18 mouse cellular contexts compared by ENCODE assay signal in the genomic region with DNA sequence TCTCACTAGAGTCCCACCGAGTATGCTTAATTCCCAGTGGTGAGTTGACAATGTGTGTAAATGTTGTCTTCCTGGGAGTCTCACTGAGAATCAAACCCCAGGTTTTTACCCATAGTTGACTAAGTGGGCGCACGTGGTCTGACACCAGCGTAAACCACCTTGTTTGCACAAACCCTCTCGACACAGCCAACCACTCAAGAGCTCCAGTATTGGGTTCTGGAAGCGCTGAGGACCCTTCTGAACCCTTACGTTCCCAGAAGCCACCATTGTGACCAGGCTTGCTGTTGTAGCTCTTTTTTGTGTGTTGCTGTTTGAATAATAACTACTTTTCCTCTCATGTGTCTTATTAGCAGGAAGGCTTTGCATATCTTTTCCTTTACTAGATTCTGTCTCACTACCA.
"Had no signal": no experiment of that assay in that cellular context is flagged by ENCODE, and none has a peak within 500 bp of the region (broad histone marks: within the 10 kb centered on the region; RNA-seq: fewer than 3 reads in every experiment).

No protein-coding gene starts in this region.

- H3K36me3 ChIP-seq: liver, embryonic 12.5 days; lung, embryonic 15.5 days; midbrain, embryonic 12.5 days; neural tube, embryonic 13.5 days; neural tube, embryonic 15.5 days had no signal

- H3K27me3 ChIP-seq: liver, embryonic 12.5 days; lung, embryonic 15.5 days; midbrain, embryonic 12.5 days; neural tube, embryonic 13.5 days; neural tube, embryonic 15.5 days had no signal

- H3K4me2 ChIP-seq: liver, embryonic 12.5 days; lung, embryonic 15.5 days; midbrain, embryonic 12.5 days; neural tube, embryonic 13.5 days; neural tube, embryonic 15.5 days had no signal

- H3K9ac ChIP-seq: liver, embryonic 12.5 days; liver, embryonic 14.5 days; lung, embryonic 15.5 days; midbrain, embryonic 12.5 days; neural tube, embryonic 13.5 days; neural tube, embryonic 15.5 days had no signal

- H3K27ac ChIP-seq: liver, embryonic 12.5 days; liver, embryonic 14.5 days; lung, embryonic 15.5 days; midbrain, embryonic 10.5 days; midbrain, embryonic 12.5 days; neural tube, embryonic 13.5 days; neural tube, embryonic 15.5 days had no signal

- H3K9me3 ChIP-seq: liver, embryonic 12.5 days; lung, embryonic 15.5 days; midbrain, embryonic 10.5 days; midbrain, embryonic 12.5 days; neural tube, embryonic 13.5 days; neural tube, embryonic 15.5 days had no signal

- H3K4me3 ChIP-seq: liver, embryonic 12.5 days; lung, embryonic 15.5 days; midbrain, embryonic 10.5 days; midbrain, embryonic 12.5 days; myocyte; neural tube, embryonic 13.5 days; neural tube, embryonic 15.5 days had no signal

- ATAC-seq: liver, embryonic 12.5 days; midbrain, embryonic 16.5 days had no signal

- DNase-seq: midbrain, embryonic 14.5 days; retina, postnatal 1 day; right cerebral cortex, adult 18-20 months; right cerebral cortex, postnatal 25 days; right cerebral cortex, postnatal 4 days; spleen, adult 18-20 months; thymus, adult 18-20 months; thymus, postnatal 14 days; thymus, postnatal 36 days had no signal
